Mouse (Mus musculus): ENCODE measurements around the gene Grin2a. TPM values are rescaled to one million over a fixed set of nuclear protein-coding genes. Genes with fewer than 3 reads are reported as not detected.

Gene Grin2a
- polyA plus RNA-seq, 1 experiment from 2014 or later = 3.6 TPM

GRCm38 (mm10) chr16:9672390-9672789, 323.0 kb downstream of the Grin2a start:
- 62% methylated on average over 2 of the region's 2 CpGs for WGBS
- H3K4me2 ChIP-seq (ENCODE audit: low read length) = no peak overlapping the region
- no peaks in the 10 kb centered on the region for H3K9me3 ChIP-seq (ENCODE audit: control insufficient read depth, low read length)
- peaks cover 11% of the 10 kb centered on the region for H3K4me1 ChIP-seq (replicated peaks; ENCODE audit: control insufficient read depth, insufficient read depth, low read length)
- no peak overlapping the region for H3K27ac ChIP-seq (ENCODE audit: low read length)
- ATAC-seq = peak; percentile 90
- H3K36me3 ChIP-seq (ENCODE audit: control insufficient read depth, insufficient read depth) = no peaks in the 10 kb centered on the region
- H3K9ac ChIP-seq (replicated peaks; ENCODE audit: low read depth, low read length) = no peak overlapping the region
- no peak overlapping the region for H3K4me3 ChIP-seq (replicated peaks; ENCODE audit: low read length)
- H3K27me3 ChIP-seq (replicated peaks; ENCODE audit: control insufficient read depth, insufficient read depth, low read length) = no peaks in the 10 kb centered on the region

DNA sequence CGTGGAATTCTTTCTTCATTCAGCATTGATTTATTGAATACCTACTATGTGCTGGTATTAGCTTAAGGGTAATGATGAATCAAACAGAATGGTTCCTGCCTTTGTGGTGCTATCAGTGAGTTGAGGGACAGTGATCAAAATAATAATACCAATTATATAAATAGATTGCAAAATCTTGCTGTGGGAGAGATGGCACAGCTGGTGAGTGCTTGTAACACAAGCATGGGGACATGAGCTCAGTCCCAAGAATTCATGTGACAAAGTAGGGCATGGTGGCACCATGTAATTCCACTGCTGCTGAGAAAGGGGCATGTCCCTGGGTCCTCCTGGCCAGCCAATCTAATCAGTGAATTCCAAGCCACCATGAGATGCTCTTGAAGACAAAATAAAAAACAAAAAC, 324.1 kb downstream of the Grin2a start:
- Histone ChIP-seq H3K9me3 (ENCODE audit: control insufficient read depth, low read length) (no peaks in the 10 kb centered on the region), H3K36me3 (ENCODE audit: control insufficient read depth, insufficient read depth) (no peaks in the 10 kb centered on the region), H3K27ac (ENCODE audit: low read length) (no peak overlapping the region), H3K4me3 (replicated peaks; ENCODE audit: low read length) (no peak overlapping the region), H3K4me2 (ENCODE audit: low read length) (no peak overlapping the region), H3K27me3 (replicated peaks; ENCODE audit: control insufficient read depth, insufficient read depth, low read length) (no peaks in the 10 kb centered on the region), H3K9ac (replicated peaks; ENCODE audit: low read depth, low read length) (no peak overlapping the region), H3K4me1 (replicated peaks; ENCODE audit: control insufficient read depth, insufficient read depth, low read length) (peaks cover 11% of the 10 kb centered on the region)
- ATAC-seq = no peak
- 55% methylated on average over 1 of the region's 1 CpGs for WGBS

- H3K27me3 ChIP-seq (replicated peaks; ENCODE audit: control insufficient read depth, insufficient read depth, low read length) = no peaks in the 10 kb centered on the region
- no peaks in the 10 kb centered on the region for H3K9me3 ChIP-seq (ENCODE audit: control insufficient read depth, low read length)
- H3K4me2 ChIP-seq (ENCODE audit: low read length) = no peak overlapping the region
- 33% methylated on average over 6 of the region's 6 CpGs for WGBS
- no peaks in the 10 kb centered on the region for H3K36me3 ChIP-seq (ENCODE audit: control insufficient read depth, insufficient read depth)
- ATAC-seq = peak; percentile 36; the same call in 1 of the 2 replicates
- no peak overlapping the region for H3K27ac ChIP-seq (ENCODE audit: low read length)
- no peak overlapping the region for H3K9ac ChIP-seq (replicated peaks; ENCODE audit: low read depth, low read length)
- peaks cover 11% of the 10 kb centered on the region for H3K4me1 ChIP-seq (replicated peaks; ENCODE audit: control insufficient read depth, insufficient read depth, low read length)
- no peak overlapping the region for H3K4me3 ChIP-seq (replicated peaks; ENCODE audit: low read length)
Observed at GRCm38 (mm10) chr16:9670750-9671161, 324.6 kb downstream of the Grin2a start.

DNA sequence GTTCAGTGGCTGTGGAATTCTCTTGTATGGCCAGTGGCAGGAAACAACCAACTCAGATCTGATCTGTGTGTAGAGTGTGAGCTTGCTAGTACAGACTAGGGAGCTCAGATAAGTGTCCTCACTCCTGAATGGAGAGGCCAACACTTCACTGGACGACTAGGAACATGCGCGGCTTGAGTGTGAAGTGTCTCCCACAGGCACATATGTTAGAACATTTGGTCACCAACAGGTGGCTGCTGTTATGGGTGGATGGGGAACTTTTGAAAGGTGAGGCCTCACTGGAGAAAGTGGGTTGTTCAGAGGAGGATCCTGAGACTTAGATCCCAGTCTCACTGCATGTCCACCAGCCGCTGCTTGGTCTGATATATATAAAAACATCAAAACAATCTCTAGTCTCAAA, 329.5 kb downstream of the Grin2a start:
- Histone ChIP-seq H3K9me3 (ENCODE audit: control insufficient read depth, low read length) (no peaks in the 10 kb centered on the region), H3K4me3 (replicated peaks; ENCODE audit: low read length) (no peak overlapping the region), H3K27me3 (replicated peaks; ENCODE audit: control insufficient read depth, insufficient read depth, low read length) (no peaks in the 10 kb centered on the region), H3K4me1 (replicated peaks; ENCODE audit: control insufficient read depth, insufficient read depth, low read length) (peaks cover 10% of the 10 kb centered on the region), H3K36me3 (ENCODE audit: control insufficient read depth, insufficient read depth) (no peaks in the 10 kb centered on the region), H3K9ac (replicated peaks; ENCODE audit: low read depth, low read length) (no peak overlapping the region), H3K4me2 (ENCODE audit: low read length) (no peak overlapping the region), H3K27ac (ENCODE audit: low read length) (no peak overlapping the region)
- 89% methylated on average over 4 of the region's 4 CpGs for WGBS
- ATAC-seq = no peak

DNA sequence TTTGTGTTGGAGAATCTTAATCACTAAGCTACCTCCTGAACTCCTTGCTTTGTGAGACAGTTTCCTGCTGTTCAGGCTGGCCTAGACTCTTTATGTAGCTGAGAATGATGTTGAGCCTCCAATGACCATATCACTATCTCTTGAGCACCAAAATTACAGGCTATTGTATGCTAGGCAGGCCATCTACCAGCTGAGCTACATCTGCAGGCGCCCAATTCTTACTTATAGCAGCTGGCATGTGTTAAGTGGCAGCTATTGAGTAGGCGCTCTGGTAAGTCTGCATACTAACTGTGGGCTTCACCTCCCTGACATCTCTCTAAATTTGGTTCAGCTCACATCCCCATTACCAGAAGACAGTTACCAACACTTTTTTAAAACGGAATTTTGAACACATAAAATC, 331.3 kb downstream of the Grin2a start:
- WGBS = 78% methylated on average over 3 of the region's 3 CpGs
- Histone ChIP-seq H3K4me2 (ENCODE audit: low read length) (no peak overlapping the region), H3K4me1 (replicated peaks; ENCODE audit: control insufficient read depth, insufficient read depth, low read length) (no peaks in the 10 kb centered on the region), H3K9me3 (ENCODE audit: control insufficient read depth, low read length) (no peaks in the 10 kb centered on the region), H3K9ac (replicated peaks; ENCODE audit: low read depth, low read length) (no peak overlapping the region), H3K36me3 (ENCODE audit: control insufficient read depth, insufficient read depth) (no peaks in the 10 kb centered on the region), H3K27me3 (replicated peaks; ENCODE audit: control insufficient read depth, insufficient read depth, low read length) (no peaks in the 10 kb centered on the region), H3K4me3 (replicated peaks; ENCODE audit: low read length) (no peak overlapping the region), H3K27ac (ENCODE audit: low read length) (no peak overlapping the region)
- no peak for ATAC-seq

DNA sequence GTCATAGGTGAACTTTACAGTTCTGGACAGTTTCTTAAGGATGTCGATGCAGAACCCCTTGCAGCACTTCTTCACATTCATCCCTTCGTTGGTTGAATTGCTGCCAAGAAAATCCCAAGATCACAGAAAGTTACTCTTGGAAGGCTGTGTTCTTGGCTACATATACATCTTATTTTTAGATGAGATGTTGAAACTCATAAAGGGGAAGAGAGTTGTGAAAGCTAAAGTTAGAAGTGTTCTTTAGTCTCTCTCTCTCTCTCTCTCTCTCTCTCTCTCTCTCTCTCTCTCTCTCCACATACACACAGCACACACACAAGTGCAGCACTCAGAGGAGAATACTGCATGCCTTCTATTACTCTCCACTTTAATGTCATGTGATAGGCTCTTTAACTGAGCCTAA, 331.9 kb downstream of the Grin2a start:
- Histone ChIP-seq H3K4me1 (replicated peaks; ENCODE audit: control insufficient read depth, insufficient read depth, low read length) (no peaks in the 10 kb centered on the region), H3K9ac (replicated peaks; ENCODE audit: low read depth, low read length) (no peak overlapping the region), H3K36me3 (ENCODE audit: control insufficient read depth, insufficient read depth) (no peaks in the 10 kb centered on the region), H3K27ac (ENCODE audit: low read length) (no peak overlapping the region), H3K9me3 (ENCODE audit: control insufficient read depth, low read length) (no peaks in the 10 kb centered on the region), H3K4me2 (ENCODE audit: low read length) (no peak overlapping the region), H3K4me3 (replicated peaks; ENCODE audit: low read length) (no peak overlapping the region), H3K27me3 (replicated peaks; ENCODE audit: control insufficient read depth, insufficient read depth, low read length) (no peaks in the 10 kb centered on the region)
- 82% methylated on average over 2 of the region's 2 CpGs for WGBS
- ATAC-seq = no peak

GRCm38 (mm10) chr16:9625652-9626444, 369.5 kb downstream of the Grin2a start:
- Histone ChIP-seq H3K36me3 (ENCODE audit: control insufficient read depth, insufficient read depth) (no peaks in the 10 kb centered on the region), H3K27ac (ENCODE audit: low read length) (no peak overlapping the region), H3K9me3 (ENCODE audit: control insufficient read depth, low read length) (no peaks in the 10 kb centered on the region), H3K4me1 (replicated peaks; ENCODE audit: control insufficient read depth, insufficient read depth, low read length) (no peaks in the 10 kb centered on the region), H3K9ac (replicated peaks; ENCODE audit: low read depth, low read length) (no peak overlapping the region), H3K4me3 (replicated peaks; ENCODE audit: low read length) (no peak overlapping the region), H3K4me2 (ENCODE audit: low read length) (no peak overlapping the region), H3K27me3 (replicated peaks; ENCODE audit: control insufficient read depth, insufficient read depth, low read length) (no peaks in the 10 kb centered on the region)
- WGBS = 88% methylated on average over 10 of the region's 10 CpGs
- no peak for ATAC-seq

DNA sequence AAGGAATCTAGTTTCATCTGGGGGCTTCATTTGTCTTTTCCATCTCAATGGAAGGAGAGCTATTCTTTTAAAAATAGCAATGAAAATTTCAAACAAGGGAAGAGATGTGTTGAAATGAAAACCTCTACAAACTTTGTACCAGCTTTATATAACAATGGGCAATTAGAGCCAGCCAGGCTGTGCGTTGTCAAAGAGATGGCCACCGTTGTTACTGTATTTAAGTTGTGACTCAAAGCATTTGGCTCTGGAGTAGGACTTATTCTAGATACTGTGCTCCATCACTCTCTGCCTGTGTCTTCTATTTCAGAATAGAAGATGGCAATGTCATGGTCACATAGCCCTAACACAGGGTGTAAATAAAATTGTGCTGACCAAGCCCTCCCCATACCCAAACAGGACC, 371.0 kb downstream of the Grin2a start:
- H3K9me3 ChIP-seq (ENCODE audit: control insufficient read depth, low read length) = no peaks in the 10 kb centered on the region
- ATAC-seq = no peak
- no peaks in the 10 kb centered on the region for H3K36me3 ChIP-seq (ENCODE audit: control insufficient read depth, insufficient read depth)

DNA sequence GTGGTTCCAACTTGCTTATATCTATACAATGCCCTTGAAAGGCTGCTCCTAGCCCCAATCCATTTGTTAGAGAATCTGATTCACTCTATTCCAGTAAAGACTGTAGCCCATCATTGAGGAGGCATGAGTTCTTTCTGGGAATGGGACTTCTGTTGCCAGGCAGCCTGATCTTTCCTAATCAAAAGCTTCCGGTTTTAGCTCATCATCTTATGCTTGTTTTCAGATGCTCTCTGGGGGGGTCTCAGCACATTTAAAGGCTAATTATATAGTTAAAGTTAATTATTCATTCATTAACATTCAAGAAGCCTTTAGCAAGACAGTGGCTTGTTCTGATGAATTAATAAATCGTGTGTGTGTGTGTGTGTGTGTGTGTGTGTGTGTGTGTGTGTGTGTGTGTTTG, 377.2 kb downstream of the Grin2a start:
- no peak overlapping the region for H3K4me2 ChIP-seq (ENCODE audit: low read length)
- H3K9ac ChIP-seq (replicated peaks; ENCODE audit: low read depth, low read length) = no peak overlapping the region
- no peak overlapping the region for H3K27ac ChIP-seq (ENCODE audit: low read length)
- H3K4me3 ChIP-seq (replicated peaks; ENCODE audit: low read length) = no peak overlapping the region
- no peaks in the 10 kb centered on the region for H3K36me3 ChIP-seq (ENCODE audit: control insufficient read depth, insufficient read depth)
- H3K4me1 ChIP-seq (replicated peaks; ENCODE audit: control insufficient read depth, insufficient read depth, low read length) = no peaks in the 10 kb centered on the region
- H3K9me3 ChIP-seq (ENCODE audit: control insufficient read depth, low read length) = no peaks in the 10 kb centered on the region
- H3K27me3 ChIP-seq (replicated peaks; ENCODE audit: control insufficient read depth, insufficient read depth, low read length) = no peaks in the 10 kb centered on the region
- 62% methylated on average over 2 of the region's 2 CpGs for WGBS
- 0 out of 2 replicates have a peak, but pooled peaks have one; percentile 10 for ATAC-seq

More for the DNA sequence above, 371.0 kb downstream of the Grin2a start:
- 90% methylated on average over 2 of the region's 2 CpGs for WGBS
- Histone ChIP-seq H3K4me2 (ENCODE audit: low read length) (no peak overlapping the region), H3K27ac (ENCODE audit: low read length) (no peak overlapping the region), H3K27me3 (replicated peaks; ENCODE audit: control insufficient read depth, insufficient read depth, low read length) (no peaks in the 10 kb centered on the region), H3K4me3 (replicated peaks; ENCODE audit: low read length) (no peak overlapping the region), H3K4me1 (replicated peaks; ENCODE audit: control insufficient read depth, insufficient read depth, low read length) (no peaks in the 10 kb centered on the region), H3K9ac (replicated peaks; ENCODE audit: low read depth, low read length) (no peak overlapping the region)

Data from forebrain, embryonic 16.5 days (tissue).